Mouse (Mus musculus): ENCODE results near the gene Elmo1.

The Elmo1 gene

GRCm38 (mm10) chr13:20090133-20090710, at the start of gene Elmo1:
Elmo1 (plus strand) TSS chr13:20090596.
- DNase-seq, result peak; percentile 13 to 49

- DNase-seq, result peak in 1 of 2 experiments; percentile 8
Observed at GRCm38 (mm10) chr13:20041169-20041830, 49.1 kb upstream of the Elmo1 start.

- no peak for DNase-seq
Observed at GRCm38 (mm10) chr13:20042856-20043255, 47.5 kb upstream of the Elmo1 start.

GRCm38 (mm10) chr13:20045350-20045749, 45.0 kb upstream of the Elmo1 start:
- no peak for DNase-seq

GRCm38 (mm10) chr13:20045836-20046235, 44.6 kb upstream of the Elmo1 start:
- DNase-seq, result no peak

GRCm38 (mm10) chr13:20046406-20046805, 44.0 kb upstream of the Elmo1 start:
- DNase-seq, result no peak

- no peak for DNase-seq
Observed at GRCm38 (mm10) chr13:20047926-20048836, 42.2 kb upstream of the Elmo1 start.

GRCm38 (mm10) chr13:20048837-20049160, 41.6 kb upstream of the Elmo1 start:
- no peak for DNase-seq

- no peak for DNase-seq
Observed at GRCm38 (mm10) chr13:20049654-20050053, 40.7 kb upstream of the Elmo1 start.

GRCm38 (mm10) chr13:20050149-20050548, 40.2 kb upstream of the Elmo1 start:
- no peak for DNase-seq

- DNase-seq, result no peak
Observed at GRCm38 (mm10) chr13:20057926-20058325, 32.5 kb upstream of the Elmo1 start.

- DNase-seq, result no peak
Observed at GRCm38 (mm10) chr13:20061031-20061430, 29.4 kb upstream of the Elmo1 start.

GRCm38 (mm10) chr13:20063331-20063730, 27.1 kb upstream of the Elmo1 start:
- DNase-seq, result no peak

GRCm38 (mm10) chr13:20072043-20072442, 18.4 kb upstream of the Elmo1 start:
- DNase-seq, result no peak

- no peak for DNase-seq
Observed at GRCm38 (mm10) chr13:20072994-20073393, 17.4 kb upstream of the Elmo1 start.

- no peak for DNase-seq
Observed at GRCm38 (mm10) chr13:20076521-20076920, 13.9 kb upstream of the Elmo1 start.

- DNase-seq, result no peak
Observed at GRCm38 (mm10) chr13:20077237-20077636, 13.2 kb upstream of the Elmo1 start.

GRCm38 (mm10) chr13:20090711-20091603, 561 bp downstream of the Elmo1 start:
- peak in 1 of 2 experiments; percentile 13 for DNase-seq

- DNase-seq, result no peak
Observed at GRCm38 (mm10) chr13:20091604-20091926, 1.2 kb downstream of the Elmo1 start.

- no peak for DNase-seq
Observed at GRCm38 (mm10) chr13:20092301-20092700, 1.9 kb downstream of the Elmo1 start.

- no peak for DNase-seq
Observed at GRCm38 (mm10) chr13:20093307-20094045, 3.1 kb downstream of the Elmo1 start.

Measured in cerebellum, adult 18-20 months (tissue).